Mouse (Mus musculus) heart, adult 18-20 months (tissue): ENCODE results near the gene Tctex1d4. TPM values are rescaled to one million over a fixed set of nuclear protein-coding genes. Genes with fewer than 3 reads are reported as not detected.

Experiments
- DNase-seq, 2 experiments: peaks; one replicate each; pipeline ENCODE4 v3.0.0; 2021 to 2022; ENCODE audit warnings: mixed read lengths in 1 of 2
- total RNA-seq, 2 experiments: library from RNA; stranded (reverse); gene quantifications; 2 replicates each; pipeline ENCODE4 v1.2.3; 2021

Tctex1d4 gene
- total RNA-seq, 2 experiments from 2014 or later: 0.64 TPM; not detected in 1

- DNase-seq: no peak
Measured at GRCm38 (mm10) chr4:117138295-117139216, 12.0 kb downstream of the Tctex1d4 start.

DNA sequence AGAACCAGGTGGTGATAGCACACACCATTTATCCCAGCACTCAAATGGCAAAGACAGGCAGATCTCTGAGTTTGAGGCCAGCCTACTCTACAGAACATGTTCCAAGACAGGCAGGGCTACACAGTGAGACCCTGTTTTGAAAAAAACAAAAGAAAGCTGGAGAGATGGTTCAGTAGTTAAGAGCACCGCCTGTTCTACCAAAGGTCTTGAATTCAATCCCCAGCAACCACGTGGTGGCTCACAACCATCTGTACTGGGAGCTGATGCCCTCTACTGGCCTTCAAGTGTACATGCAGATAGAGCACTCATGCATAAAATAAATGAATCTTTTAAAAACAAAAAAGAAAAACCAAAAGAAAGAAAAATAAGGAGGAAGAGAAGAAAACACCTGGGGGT, 12.6 kb downstream of the Tctex1d4 start:
- DNase-seq: peak; percentile 57 to 65

GRCm38 (mm10) chr4:117140613-117141012, 14.0 kb downstream of the Tctex1d4 start:
- peak in 1 of 2 experiments; percentile 4 for DNase-seq

GRCm38 (mm10) chr4:117143023-117143422, 16.4 kb downstream of the Tctex1d4 start:
- no peak for DNase-seq

DNA sequence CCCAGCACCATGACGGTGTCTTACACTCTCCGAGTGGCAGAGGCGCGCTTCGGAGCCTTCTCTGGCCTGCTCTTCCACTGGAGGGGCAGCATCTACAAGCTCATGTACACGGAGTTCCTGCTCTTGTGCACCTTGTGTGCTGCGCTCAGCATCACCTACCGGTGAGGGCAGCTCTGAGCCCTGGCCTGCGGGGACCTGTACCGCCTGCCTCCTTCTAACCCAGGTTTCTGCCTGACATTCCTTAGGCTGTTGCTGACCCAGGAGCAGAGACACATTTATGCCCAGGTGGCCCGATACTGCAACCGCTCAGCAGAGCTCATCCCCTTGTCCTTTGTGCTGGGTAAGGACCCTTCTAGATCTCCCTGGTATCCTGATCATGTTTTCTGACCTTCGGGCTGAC, 18.7 kb downstream of the Tctex1d4 start:
- DNase-seq: no peak

- peak; percentile 82 to 88 for DNase-seq
Measured at GRCm38 (mm10) chr4:117146176-117146575, 19.6 kb downstream of the Tctex1d4 start.

DNA sequence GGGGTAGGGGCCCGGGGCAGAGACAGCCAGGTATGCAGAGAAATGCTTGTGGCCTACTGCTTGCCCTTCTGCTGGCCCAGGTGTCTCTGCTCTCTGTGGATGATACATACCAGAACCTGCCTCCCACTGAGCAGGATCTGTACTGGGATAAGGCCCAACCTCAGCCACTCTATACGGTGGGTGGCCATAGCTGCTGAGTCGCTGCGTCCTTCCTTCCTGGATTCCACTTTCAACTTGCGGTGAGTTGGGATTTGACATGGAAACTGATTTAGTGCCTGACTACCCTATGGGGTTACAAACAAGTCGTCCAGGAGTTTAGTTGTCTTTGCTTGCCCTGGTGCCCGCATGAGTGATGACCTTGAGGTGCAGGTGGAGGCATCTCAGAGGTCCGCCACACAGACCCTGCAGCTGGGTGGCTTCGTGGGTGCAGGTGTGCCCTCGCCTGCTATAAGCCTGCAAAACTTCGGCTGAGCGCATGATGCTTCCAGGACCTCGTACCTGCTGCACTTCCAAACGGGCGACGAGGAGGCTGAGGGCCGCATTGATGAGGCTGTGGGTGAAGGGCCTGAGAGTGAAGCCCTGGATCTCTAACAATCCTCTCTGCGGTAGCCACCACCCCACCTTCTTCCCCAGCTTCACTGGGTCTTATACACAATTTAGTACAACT, 21.6 kb downstream of the Tctex1d4 start:
- no peak for DNase-seq

DNA sequence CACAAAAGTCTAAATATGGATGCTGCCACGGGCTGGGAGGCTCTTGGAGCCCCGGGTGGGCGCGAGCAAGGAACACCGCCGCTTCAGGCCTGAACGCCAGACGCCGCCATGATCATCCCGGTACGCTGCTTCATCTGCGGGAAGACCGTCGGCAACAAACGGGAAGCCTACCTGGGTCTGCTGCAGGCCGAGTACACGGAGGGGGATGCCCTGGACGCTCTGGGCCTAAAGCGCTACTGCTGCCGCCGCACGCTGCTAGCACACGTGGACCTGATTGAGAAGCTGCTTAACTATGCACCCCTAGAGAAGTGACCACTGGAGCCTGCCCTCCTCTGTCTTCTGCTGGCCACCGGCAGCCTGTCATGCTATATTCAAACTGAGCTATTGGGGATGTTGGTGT, 22.2 kb downstream of the Tctex1d4 start:
- no peak for DNase-seq

DNA sequence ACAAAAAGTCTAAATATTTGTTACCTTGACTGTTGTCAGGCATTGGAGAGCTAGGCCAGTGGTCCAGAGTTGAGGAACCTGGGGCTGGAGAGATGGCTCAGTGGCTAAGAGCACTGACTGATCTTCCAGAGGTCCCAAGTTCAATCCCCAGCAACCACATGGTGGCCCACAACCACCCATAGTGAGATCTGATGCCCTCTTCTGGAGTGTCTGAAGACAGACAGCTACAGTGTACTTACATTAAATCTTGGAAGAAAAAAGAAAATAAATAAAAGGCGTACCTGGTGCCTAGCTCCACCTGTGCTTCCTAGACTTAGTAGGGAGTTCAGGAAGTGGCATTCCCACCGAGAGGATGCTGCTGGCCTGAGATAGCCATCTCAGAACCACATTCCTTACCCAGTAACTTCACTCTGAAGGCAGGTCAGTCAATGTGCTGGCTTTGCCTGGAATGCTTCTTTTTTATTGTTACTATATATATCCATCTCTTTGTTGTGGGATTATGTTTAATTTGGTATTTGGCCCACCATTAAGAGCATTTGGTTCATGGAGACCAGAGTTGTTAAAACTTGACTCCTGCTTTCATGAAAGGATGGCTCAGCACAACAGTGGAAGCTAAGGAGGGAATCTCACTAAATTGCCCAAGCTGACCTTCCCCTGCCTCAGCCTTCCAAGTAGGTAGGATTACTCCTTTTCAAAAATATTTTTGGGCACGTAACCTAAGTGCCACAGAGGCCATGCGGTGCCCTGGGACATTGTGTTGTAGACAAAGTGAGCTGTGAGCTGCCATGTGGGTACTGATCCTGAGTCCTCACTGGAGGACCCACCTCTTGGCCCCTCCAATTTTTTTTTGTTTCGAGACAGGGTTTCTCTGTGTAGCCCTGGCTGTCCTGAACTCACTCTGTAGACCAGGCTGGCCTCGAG, 23.0 kb downstream of the Tctex1d4 start:
- DNase-seq: no peak

GRCm38 (mm10) chr4:117150212-117150733, 23.7 kb downstream of the Tctex1d4 start:
- DNase-seq: no peak

DNA sequence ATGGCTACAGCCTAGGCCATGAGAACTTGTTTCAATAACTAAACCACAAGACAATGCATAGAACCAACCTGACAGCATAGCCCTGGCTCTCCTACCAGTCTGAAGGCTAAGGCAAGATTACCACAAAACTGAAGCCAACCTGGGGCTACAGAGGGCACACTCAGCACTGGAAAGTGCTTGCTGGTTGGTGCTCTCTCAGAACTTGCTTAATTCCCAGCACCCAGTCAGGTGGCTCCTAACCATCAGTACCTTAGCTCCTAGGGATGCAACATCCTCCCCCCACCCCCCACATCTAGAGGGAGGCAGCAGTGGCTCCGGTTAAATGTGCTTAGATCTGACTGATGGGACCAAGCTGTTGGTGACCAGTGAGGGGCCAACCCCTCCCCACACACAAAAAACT, 24.8 kb downstream of the Tctex1d4 start:
- no peak for DNase-seq

DNA sequence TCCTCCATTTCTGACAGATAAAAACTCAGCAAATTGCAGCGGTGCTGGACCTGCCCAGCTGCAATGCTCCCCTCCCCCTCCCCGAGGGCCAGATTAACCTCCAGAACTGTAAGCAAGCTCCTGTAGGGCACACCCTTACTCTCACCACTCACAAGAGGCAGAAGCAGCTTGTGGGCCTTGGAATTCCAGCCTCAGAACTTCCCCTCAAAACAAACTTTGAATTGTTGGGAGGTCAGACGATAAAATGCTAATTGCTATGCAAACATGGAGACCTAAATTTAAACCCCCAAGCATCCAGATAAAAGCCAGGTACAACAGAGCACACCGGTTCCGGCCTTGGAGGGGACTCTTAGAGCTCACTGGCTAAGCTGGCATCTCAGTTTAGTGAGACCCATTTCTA, 26.1 kb downstream of the Tctex1d4 start:
- no peak for DNase-seq

- DNase-seq: peak in 1 of 2 experiments; percentile 30
Measured at GRCm38 (mm10) chr4:117155020-117155791, 28.6 kb downstream of the Tctex1d4 start.

- peak; percentile 92 to 93 for DNase-seq
Measured at GRCm38 (mm10) chr4:117155792-117156355, 29.3 kb downstream of the Tctex1d4 start, which contains the start of gene Rps8. Gene Rps8, minus strand, starts transcription at chr4:117156243.

DNA sequence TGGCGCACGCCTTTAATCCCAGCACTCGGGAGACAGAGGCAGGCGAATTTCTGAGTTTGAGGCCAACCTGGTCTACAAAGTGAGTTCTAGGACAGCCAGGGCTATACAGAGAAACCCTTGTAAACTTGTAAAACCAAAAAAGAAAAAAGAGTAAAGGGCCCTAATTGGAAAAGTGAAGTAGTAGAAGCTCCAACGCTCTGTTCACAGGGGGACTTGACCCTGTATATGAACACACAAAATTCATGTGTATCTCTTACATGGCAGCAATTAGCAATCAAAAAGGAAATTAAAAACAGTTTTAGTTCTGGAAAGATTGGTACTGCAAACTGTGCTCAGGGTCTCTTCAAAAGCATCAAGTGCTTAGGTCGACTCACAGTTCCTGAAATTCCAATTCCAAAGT, 29.8 kb downstream of the Tctex1d4 start:
- DNase-seq: no peak

GRCm38 (mm10) chr4:117159666-117160065, 33.1 kb downstream of the Tctex1d4 start:
- no peak for DNase-seq

GRCm38 (mm10) chr4:117161183-117161582, 34.6 kb downstream of the Tctex1d4 start:
- no peak for DNase-seq

DNA sequence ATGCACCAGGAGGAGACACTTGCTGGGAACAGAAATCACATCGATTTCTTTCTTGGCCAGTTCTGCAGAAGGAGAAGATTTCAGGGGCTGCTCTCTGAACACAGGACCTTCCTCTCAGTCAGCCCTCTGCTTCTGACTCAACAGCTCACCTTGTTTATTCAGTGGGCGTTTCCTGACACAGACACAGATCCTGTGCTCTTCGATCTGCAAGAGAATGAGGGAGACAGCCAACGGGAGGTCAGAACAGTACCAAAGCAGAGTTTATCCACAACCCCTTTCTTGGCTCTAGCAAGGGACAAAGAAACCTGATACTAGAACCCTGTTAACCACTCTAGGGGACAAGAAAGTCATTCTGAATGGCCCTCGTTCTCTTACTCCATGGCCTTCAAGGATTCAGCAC, 43.3 kb downstream of the Tctex1d4 start:
- no peak for DNase-seq
